Mouse (Mus musculus): ENCODE data around the gene Atp6v1a. TPM values are rescaled to one million over a fixed set of nuclear protein-coding genes. Genes with fewer than 3 reads are reported as not detected.

The Atp6v1a gene
- polyA plus RNA-seq, 1 experiment from 2014 or later = 59.6 TPM

DNA sequence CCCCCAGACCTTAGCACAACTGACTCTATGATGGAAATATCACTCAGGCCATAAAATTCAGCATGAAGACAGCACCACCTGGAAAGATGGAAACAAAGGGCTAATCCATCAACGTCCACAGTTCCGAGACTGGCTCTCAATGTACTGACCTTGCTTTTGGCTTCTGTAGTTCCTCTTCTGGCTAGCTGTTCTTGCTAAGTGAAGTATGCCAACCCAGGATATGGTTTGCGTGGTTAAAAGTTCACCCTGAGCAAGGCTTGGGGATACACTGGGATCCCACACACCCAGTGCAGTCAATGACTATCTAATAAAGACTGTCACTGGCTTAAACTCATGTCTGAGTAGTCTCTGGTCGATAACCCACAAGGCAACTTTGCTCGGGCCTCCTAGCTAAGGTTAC is 89.4 kb downstream of the Atp6v1a start:
- no peaks in the 10 kb centered on the region for H3K4me1 ChIP-seq
- no peak for ATAC-seq (ENCODE audit: low FRiP score)
- H3K9me3 ChIP-seq (replicated peaks) = no peaks in the 10 kb centered on the region
- no peak overlapping the region for H3K4me2 ChIP-seq (replicated peaks)
- H3K4me3 ChIP-seq = no peak overlapping the region
- 74% methylated on average over 5 of the region's 5 CpGs for WGBS
- H3K27me3 ChIP-seq = no peaks in the 10 kb centered on the region
- H3K36me3 ChIP-seq = no peaks in the 10 kb centered on the region
- H3K27ac ChIP-seq = no peak overlapping the region
- no peak overlapping the region for H3K9ac ChIP-seq

DNA sequence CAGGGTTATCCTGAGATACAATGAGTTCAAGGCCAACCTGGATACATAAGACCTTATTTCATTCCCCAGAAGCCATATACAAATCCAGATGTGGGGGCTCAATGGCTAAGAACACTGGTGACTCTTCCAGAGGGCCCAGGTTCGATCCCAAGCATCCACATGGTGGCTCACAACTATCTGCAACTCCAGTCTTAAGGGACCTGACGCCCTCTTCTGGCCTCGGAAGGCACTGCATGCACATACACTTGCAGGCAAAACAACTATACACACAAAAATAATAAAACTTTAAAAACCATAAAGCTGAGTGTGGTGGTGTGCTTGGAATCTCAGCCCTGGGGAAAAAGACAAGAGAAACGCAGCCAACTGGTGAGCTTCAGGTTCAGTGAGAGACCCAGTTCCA is 100.4 kb downstream of the Atp6v1a start:
- Histone ChIP-seq H3K4me1 (no peaks in the 10 kb centered on the region), H3K36me3 (no peaks in the 10 kb centered on the region), H3K4me2 (replicated peaks) (no peak overlapping the region), H3K27ac (no peak overlapping the region), H3K27me3 (no peaks in the 10 kb centered on the region), H3K9me3 (replicated peaks) (no peaks in the 10 kb centered on the region), H3K9ac (no peak overlapping the region), H3K4me3 (no peak overlapping the region)
- no peak for ATAC-seq (ENCODE audit: low FRiP score)
- WGBS = 77% methylated on average over 4 of the region's 4 CpGs

Other genes starting within 250 kb of the Atp6v1a start
- gene Ccdc191, start 249.9 kb downstream of the Atp6v1a start, polyA plus RNA-seq (2016; fragmentation: Nextera tagmentation; extraction: Ambion mirVana) = 11.2 and 11.3 TPM in 2 replicates
- 28.1 and 29.8 TPM in 2 replicates for gene Qtrt2, start 212.9 kb downstream of the Atp6v1a start, polyA plus RNA-seq (2016; fragmentation: Nextera tagmentation; extraction: Ambion mirVana)
- gene Zdhhc23, start 159.9 kb downstream of the Atp6v1a start, polyA plus RNA-seq (2016; fragmentation: Nextera tagmentation; extraction: Ambion mirVana) = 1.1 and 1.4 TPM in 2 replicates
- gene Gramd1c, start 76.4 kb downstream of the Atp6v1a start, polyA plus RNA-seq (2016; fragmentation: Nextera tagmentation; extraction: Ambion mirVana) = 4.9 and 5.0 TPM in 2 replicates
- gene Naa50, start 125 bp upstream of the Atp6v1a start, polyA plus RNA-seq (2016; fragmentation: Nextera tagmentation; extraction: Ambion mirVana) = 92.5 and 100 TPM in 2 replicates
- gene Usf3, start 33.5 kb upstream of the Atp6v1a start, polyA plus RNA-seq (2016; fragmentation: Nextera tagmentation; extraction: Ambion mirVana) = 3.5 and 4.3 TPM in 2 replicates
- gene Sidt1, start 193.5 kb upstream of the Atp6v1a start, polyA plus RNA-seq (2016; fragmentation: Nextera tagmentation; extraction: Ambion mirVana) = 0.42 and 0.71 TPM in 2 replicates
- gene Spice1, start 207.4 kb upstream of the Atp6v1a start, polyA plus RNA-seq (2016; fragmentation: Nextera tagmentation; extraction: Ambion mirVana) = 25.5 and 27.0 TPM in 2 replicates

Data from hindbrain, embryonic 12.5 days (tissue).